Mouse (Mus musculus) left cerebral cortex, postnatal 14 days (tissue): ENCODE data around the gene Upp2. TPM values are rescaled to one million over a fixed set of nuclear protein-coding genes. Genes with fewer than 3 reads are reported as not detected.

Experiments
- DNase-seq, 2 experiments: peaks; one replicate each; pipeline ENCODE4 v3.0.0; 2021 to 2022; ENCODE audit warnings: low spot score in 2 of 2, mixed read lengths in 1 of 2
- intact Hi-C: fragments of 180-260 bp; cut with DNase I; formaldehyde crosslinking; loops from one replicate; pipeline ENCODE4 v1.15.1; 2025
- total RNA-seq, 2 experiments: library from RNA; stranded (reverse); gene quantifications; 2 replicates each; pipeline ENCODE4 v1.2.3; 2021

The Upp2 gene
- total RNA-seq, 2 experiments from 2014 or later = 16.7 to 19.4 TPM

GRCm38 (mm10) chr2:58787360-58787759, 220.3 kb downstream of the Upp2 start:
- intact Hi-C loops = no loop called here
- no peak for DNase-seq

DNA sequence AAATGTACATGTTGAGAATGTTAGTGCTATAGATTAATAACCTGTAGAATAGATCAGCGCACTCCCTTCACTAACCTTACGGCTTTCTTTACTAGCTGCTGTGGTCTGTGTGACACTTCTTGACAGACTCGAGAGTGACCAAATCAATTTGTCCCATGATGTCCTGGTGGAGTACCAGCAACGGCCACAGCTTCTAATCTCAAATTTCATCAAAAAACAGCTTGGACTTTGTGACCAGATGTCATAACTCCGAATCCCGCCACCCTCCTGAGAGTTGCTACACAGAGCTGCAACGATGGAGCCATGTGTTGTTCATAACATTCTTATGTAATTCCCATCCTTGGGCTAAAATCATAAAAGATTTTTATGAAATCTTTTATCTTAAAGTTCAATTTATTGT, 222.8 kb downstream of the Upp2 start:
- intact Hi-C loops = no loop called here

DNA sequence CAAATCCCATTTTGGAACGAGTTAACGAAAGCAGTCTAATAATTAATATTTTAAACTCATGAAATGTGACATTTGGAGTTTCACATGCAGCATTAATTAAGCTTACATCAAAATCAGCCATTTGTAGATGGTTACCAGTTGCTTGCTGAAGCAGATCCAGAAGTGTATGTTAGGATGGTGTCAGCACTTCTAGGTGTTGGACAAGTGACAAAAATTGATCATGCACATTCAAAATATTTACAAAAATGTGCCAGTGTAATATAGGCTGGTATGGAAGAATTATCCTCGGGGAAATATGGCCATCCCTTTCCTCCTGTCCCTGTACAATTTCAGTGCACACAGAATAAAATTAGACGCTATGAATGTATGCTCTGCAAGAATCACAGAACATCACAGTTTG, 223.3 kb downstream of the Upp2 start:
- intact Hi-C loops = no loop called here
- DNase-seq = no peak

More for the DNA sequence above, 222.8 kb downstream of the Upp2 start:
- no peak for DNase-seq

DNA sequence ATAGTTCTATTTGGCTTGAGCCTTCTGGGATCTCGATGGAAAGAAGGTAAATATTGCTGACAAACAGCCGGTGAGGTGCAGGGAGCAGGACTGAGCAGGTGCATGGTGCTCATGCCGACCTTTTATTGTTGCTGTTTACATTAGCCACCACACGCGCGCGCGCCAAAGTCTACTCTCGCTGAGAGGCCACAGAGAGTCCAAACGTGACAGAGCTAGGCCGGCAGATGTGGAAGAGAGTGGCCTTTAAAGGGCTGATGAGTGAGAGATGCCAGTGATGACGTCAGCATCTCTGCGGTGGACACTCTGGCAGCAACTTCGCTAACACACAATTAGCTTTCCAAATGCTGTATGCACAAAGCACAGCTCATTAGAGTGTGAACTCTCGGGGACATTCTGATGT, 227.4 kb downstream of the Upp2 start:
- DNase-seq = no peak
- intact Hi-C loops = no loop called here

- intact Hi-C loops = no loop called here
- no peak for DNase-seq
These were observed 228.3 kb downstream of the Upp2 start for GRCm38 (mm10) chr2:58795432-58795831.

DNA sequence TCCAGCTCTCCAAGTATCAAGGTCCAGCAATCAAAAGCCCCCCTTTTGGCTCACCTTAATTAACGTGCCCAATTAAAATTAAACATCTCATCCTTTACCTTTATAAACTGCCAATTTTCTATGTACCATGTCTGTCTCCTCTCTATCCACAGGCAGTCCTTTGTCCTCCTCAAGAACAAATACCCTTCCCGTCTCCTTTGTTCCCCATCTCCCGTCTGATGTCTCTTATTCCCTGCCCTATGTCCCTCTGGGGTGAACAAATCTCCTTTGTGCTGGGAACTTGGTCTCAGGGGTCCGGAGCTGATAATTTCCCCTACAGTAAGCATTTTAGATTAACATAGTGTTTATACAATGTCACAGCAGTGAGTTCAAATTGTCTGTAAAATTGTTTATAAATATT, 230.4 kb downstream of the Upp2 start:
- intact Hi-C loops = no loop called here
- no peak for DNase-seq

GRCm38 (mm10) chr2:58799126-58799525, 232.0 kb downstream of the Upp2 start:
- DNase-seq = no peak

DNA sequence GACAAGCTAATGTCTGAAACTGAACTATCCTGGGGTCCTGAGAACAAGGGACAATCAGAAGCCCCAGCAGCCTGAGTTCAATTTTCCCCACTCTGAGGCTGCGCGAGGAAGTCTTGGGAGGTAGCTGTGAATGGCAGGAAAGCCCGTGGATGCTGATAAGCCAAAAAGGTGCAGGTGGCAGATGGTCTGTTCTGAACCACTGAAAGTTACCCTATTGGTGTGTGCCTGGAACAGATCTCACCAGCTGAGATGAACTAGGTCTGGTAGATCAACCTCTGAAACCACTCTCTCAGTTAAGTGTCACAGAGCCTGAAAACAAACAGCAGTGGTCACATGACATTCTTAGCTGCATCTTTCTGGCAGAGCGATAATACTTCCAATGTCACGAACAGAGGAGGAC, 232.5 kb downstream of the Upp2 start:
- intact Hi-C loops = no loop called here
- DNase-seq = no peak

More at GRCm38 (mm10) chr2:58799126-58799525, 232.0 kb downstream of the Upp2 start:
- intact Hi-C loops = no loop called here

DNA sequence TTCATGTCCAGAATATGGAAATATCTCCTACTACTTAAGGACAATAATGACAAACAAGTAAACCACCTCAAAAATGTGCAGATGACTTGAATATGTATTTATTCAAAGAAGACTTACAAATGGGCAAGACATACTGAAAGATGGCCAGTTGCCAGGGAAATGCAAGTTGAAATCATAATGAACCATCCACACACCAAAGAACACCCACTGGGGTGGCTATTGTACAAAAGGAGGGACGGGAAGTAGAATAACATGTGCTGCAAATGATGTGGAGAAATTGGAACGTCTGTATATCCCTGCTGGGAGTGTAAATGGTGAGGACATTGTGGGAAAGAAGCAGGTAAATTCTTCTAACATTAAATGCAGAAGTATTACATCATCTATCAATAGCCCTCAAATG, 245.8 kb downstream of the Upp2 start:
- intact Hi-C loops = no loop called here
- DNase-seq = no peak

DNA sequence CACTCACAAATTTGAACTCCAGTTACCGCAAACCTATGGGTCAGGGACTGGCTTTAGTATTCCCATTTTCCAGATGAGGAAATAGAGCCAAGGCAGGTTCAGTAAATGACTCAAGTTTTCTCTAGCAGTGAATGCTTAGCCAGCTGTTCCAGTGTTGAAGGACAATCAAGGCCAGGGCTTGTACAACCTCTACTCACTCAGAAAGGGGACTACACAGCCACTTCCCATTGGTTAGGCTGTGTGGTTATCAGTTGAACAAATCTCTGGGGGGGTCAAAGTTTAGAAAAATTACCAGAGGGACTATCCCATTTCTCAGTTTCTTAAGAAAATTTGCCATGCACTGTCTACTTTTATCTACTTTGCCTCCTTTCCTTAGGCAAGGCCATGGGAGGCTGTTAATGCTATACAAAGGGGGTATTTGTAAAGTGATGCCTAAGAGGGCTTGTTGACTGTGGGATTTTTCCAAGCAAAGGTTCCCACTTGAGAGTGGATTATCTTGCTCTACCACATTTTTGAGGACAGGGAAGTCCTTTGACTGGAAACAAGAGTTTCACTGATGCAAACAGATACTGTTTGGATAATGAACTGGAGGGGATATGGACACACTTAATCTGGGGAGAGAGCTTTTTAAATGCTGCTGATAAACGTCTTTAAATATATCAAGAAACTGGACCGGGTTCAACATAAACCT, 262.0 kb downstream of the Upp2 start:
- intact Hi-C loops = loop anchor here (10.0 kb wide), 1 partner anchor 606 kb away; no protein-coding TSS in a partner anchor
- no peak for DNase-seq

DNA sequence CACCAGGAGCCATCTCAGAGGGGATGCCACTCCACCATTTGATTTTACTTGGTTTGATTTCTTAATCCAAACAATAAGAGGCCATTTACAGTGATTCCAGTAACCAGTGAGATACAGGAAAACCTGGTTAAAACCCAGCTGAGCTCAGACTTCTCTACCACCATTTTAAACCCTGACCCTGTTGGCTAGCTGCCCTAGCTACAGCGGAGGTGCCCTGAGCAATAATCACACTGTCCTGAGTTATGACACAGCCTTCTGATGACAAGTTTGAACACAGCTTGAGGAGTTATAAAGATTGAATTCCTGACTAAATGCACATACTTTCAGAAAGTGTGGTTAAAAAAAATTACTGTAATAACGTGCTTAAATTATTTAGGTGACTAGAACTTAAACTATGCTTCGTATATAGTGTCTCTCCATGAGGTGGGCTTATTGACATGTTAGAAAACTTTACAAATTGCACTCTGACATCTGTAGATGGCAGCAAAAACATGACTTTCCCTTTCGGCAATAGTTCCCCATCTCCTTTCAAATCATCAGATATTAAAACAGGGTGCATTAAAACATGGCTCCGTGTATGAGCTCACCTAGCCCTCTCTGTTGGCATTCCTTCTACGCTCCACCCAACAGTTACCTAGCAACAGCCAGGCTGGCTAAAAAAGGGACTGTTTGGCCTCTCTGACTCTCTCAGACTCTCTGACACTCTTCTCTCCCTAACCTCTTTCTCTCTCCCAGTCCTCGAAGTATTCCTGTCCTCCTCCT, 263.1 kb downstream of the Upp2 start:
- intact Hi-C loops = loop anchor here (10.0 kb wide), 1 partner anchor 605 kb away; no protein-coding TSS in a partner anchor
- DNase-seq = peak; percentile 9 to 25

DNA sequence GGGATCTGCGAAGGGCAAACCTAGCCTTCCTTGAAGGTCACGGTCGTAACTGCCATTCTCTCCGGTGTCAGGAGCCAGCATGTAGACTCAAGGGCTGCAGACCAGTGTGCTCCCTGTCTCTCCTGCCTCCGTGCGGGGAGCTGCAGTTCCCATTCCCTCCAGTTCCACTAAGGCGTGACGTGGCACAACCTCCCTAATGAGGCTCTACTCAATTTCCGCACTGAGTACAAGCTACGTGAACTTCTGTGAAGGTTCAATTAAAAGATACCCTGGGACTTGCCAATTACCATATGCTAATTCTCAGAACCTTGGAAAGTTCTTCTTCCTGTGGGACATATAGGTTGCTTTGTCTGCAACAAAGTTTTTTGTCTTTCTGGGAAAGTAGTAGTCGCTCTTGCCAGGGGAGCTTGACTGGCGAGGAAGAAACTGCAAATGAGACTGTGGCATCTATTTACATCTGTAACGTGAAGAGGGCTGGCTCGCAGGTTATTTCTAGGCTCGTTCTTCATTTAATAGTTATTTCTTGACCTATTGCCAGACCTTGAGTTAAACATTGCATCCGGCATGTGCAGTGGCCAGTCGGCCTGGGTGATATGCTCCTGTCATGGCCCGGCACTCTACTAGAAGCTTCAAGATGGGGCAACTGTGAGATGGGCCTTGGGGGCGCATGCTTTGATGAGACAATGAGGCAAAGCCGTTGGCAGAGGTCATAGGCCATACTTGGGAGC, 265.3 kb downstream of the Upp2 start:
- no peak for DNase-seq
- intact Hi-C loops = no loop called here

DNA sequence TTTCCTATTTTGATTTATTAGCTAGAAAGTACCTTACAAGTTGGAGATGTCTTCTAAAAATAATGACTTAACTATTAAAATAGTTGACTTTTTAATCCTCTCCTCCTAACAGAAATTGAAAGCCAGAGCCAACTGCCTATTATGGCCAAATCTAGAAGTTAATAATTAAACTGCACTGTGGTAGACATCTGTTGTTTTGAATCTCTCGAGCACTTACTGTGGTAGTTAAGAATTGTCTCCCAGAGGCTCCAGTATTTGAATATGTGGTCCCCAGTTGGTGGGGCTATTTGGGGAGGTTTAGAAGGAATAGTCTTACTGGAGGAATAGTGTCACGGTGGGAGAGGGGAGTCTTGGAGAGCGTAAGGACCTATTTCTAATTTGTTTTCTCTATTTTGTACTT, 273.9 kb downstream of the Upp2 start:
- no peak for DNase-seq
- intact Hi-C loops = no loop called here

DNA sequence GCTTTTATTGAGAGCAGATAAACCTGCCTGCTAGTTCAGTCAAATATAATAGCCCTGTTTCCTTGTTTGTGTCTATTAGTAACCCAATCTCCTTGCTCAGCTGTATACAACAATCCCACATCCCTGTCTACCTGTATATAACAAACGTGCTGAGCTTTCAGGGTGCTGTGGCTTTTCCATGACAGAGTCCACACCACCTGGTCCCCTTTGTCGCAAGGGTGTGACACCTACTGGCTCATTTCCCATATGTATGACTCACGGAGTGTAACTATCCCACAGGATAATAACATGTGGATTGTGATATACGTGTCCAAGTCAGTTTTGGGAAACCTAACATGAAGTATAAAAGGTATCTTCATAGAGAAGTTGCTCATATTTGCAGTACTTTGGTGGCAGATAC, 275.3 kb downstream of the Upp2 start:
- intact Hi-C loops = no loop called here
- DNase-seq = no peak

Other genes with a start within 250 kb of the Upp2 start
- 1 to 10 TPM; 6.2 to 7.3 TPM for gene Acvr1c, start 209.4 kb upstream of the Upp2 start, total RNA-seq
- gene Gm17409, start 97.2 kb upstream of the Upp2 start, total RNA-seq = not detected
- gene Acvr1, start 141 bp upstream of the Upp2 start, total RNA-seq = 10 to 100 TPM; 32.7 to 33.8 TPM